Mouse (Mus musculus) thymus, postnatal 10 days (tissue): ENCODE data around the gene Sctr.

Experiments
- DNase-seq, 2 experiments: peaks; one replicate each; pipeline ENCODE4 v3.0.0; 2021; ENCODE audit warnings: low spot score in 2 of 2

The Sctr gene

GRCm38 (mm10) chr1:120069120-120069519, 62.4 kb downstream of the Sctr start:
- no peak for DNase-seq

GRCm38 (mm10) chr1:120070168-120070567, 63.5 kb downstream of the Sctr start:
- DNase-seq: no peak

GRCm38 (mm10) chr1:120071133-120071532, 64.4 kb downstream of the Sctr start:
- DNase-seq: no peak

GRCm38 (mm10) chr1:120072900-120073299, 66.2 kb downstream of the Sctr start:
- no peak for DNase-seq

- DNase-seq: no peak
Measured at GRCm38 (mm10) chr1:120073519-120074306, 67.0 kb downstream of the Sctr start, which contains the start of gene Tmem37. Gene Tmem37, minus strand, starts transcription at chr1:120074074.

- no peak for DNase-seq
Measured at GRCm38 (mm10) chr1:120074307-120074702, 67.6 kb downstream of the Sctr start.

GRCm38 (mm10) chr1:120074931-120075330, 68.2 kb downstream of the Sctr start:
- DNase-seq: no peak

GRCm38 (mm10) chr1:120075507-120075906, 68.8 kb downstream of the Sctr start:
- DNase-seq: no peak

- no peak for DNase-seq
Measured at GRCm38 (mm10) chr1:120077746-120078410, 71.2 kb downstream of the Sctr start.

- DNase-seq: no peak
Measured at GRCm38 (mm10) chr1:120080632-120081031, 73.9 kb downstream of the Sctr start.

- DNase-seq: no peak
Measured at GRCm38 (mm10) chr1:120082957-120083585, 76.4 kb downstream of the Sctr start.

- no peak for DNase-seq
Measured at GRCm38 (mm10) chr1:120083921-120084517, 77.3 kb downstream of the Sctr start.

GRCm38 (mm10) chr1:120085696-120086095, 79.0 kb downstream of the Sctr start:
- DNase-seq: no peak

GRCm38 (mm10) chr1:120086644-120087043, 80.0 kb downstream of the Sctr start:
- no peak for DNase-seq

GRCm38 (mm10) chr1:120089180-120089579, 82.5 kb downstream of the Sctr start:
- DNase-seq: no peak

GRCm38 (mm10) chr1:120090880-120091570, 84.3 kb downstream of the Sctr start:
- no peak for DNase-seq

GRCm38 (mm10) chr1:120093482-120094134, 86.9 kb downstream of the Sctr start:
- DNase-seq: peak; percentile 59 to 81

- no peak for DNase-seq
Measured at GRCm38 (mm10) chr1:120094920-120095319, 88.2 kb downstream of the Sctr start.

GRCm38 (mm10) chr1:120098327-120098726, 91.6 kb downstream of the Sctr start:
- peak; percentile 14 to 49 for DNase-seq

GRCm38 (mm10) chr1:120099483-120099882, 92.8 kb downstream of the Sctr start:
- no peak for DNase-seq
